ENCODE assay signal across 8 mouse cellular contexts in the genomic region with DNA sequence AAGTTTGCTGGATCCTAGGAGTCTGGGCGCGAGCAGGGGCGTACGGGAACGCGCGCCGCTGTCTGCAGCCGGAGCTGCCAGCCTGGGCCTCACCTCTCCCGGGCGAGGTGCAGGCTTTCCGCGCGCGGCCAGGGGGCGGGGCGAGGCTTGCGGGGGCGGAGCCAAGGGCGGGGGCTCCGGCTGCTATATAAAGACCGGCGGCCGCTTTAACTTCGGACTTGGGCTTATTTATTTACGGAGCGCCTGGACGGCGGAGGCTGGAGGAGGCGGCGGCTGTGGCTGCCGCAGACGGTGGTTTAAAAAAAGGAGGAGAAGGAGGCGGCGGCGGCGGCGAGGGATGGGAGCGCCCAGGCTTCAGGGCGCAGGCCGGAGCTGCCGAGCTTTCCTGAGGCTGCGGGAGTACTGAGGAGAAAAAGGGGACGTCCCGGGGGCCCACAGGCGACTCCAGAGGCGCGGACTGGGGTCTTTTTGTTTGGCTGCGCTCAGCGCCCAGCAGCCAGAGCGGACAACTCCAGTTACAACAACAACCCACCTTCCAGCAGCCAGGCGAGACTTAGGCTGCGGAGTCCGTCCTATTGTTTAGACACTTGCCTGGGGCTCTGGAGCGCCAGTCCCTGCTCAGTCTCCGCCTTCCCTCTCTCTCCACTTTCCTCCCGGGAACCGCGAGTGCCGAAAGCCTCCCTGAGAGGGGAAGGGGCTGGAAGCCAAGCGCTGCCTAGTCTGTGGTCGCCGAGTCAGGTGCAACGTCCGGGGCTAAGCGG. TPM values are rescaled to one million over a fixed set of nuclear protein-coding genes. Genes with fewer than 3 reads are reported as not detected.
DNase-seq lines count a peak whose midpoint lies in the region; ATAC-seq and TF ChIP-seq lines count a peak whose summit lies in the region.

Slit2 (plus strand) TSS at position 198 of the 761 bp plus-strand sequence.

- H3K27ac ChIP-seq in intestine, embryonic 16.5 days (ENCODE audit: low read length) = peak within 1 kb of the TSS; percentile 37
- H3K27ac ChIP-seq in limb, embryonic 10.5 days = peak within 1 kb of the TSS; percentile 89
- peak within 1 kb of the TSS; percentile 72 for H3K27ac ChIP-seq in midbrain, embryonic 11.5 days (ENCODE audit: low read depth, low read length)
- no peak within 1 kb of the TSS for H3K27ac ChIP-seq in small intestine, adult 2 months (ENCODE audit: insufficient read depth, low read depth, low read length)

- H3K9me3 ChIP-seq in intestine, embryonic 16.5 days (ENCODE audit: control insufficient read depth, low read length) = no peaks in the 10 kb centered on the region
- H3K9me3 ChIP-seq in limb, embryonic 10.5 days (replicated peaks) = no peaks in the 10 kb centered on the region
- H3K9me3 ChIP-seq in midbrain, embryonic 11.5 days (ENCODE audit: control insufficient read depth, low read length) = no peaks in the 10 kb centered on the region

- peak; percentile 95 for ATAC-seq in intestine, embryonic 16.5 days
- peak; percentile 88 for ATAC-seq in midbrain, embryonic 11.5 days (ENCODE audit: low FRiP score)
- ATAC-seq in erythroid progenitor cell, adult 5-6 weeks (replicated peaks; ENCODE audit: low FRiP score, poor library complexity, severe bottlenecking) = no peak

- DNase-seq in ZHBTc4 (ENCODE audit: low read depth, low spot score) = peak; percentile 91
- DNase-seq in embryo, embryonic 10.5 days (ENCODE audit: low spot score) = peak; percentile 86
- peak; percentile 67 to 81 for DNase-seq in gastrocnemius, postnatal 4 days (ENCODE audit: low spot score in 2 of 2)
- peak; percentile 96 for DNase-seq in limb, embryonic 10.5 days (ENCODE audit: low spot score)
- peak; percentile 99 for DNase-seq in midbrain, embryonic 11.5 days (ENCODE audit: low spot score, missing footprints)

- H3K27me3 ChIP-seq in intestine, embryonic 16.5 days (replicated peaks; ENCODE audit: control insufficient read depth, insufficient read depth, low read length) = peaks cover 24% of the 10 kb centered on the region
- H3K27me3 ChIP-seq in limb, embryonic 10.5 days (ENCODE audit: low read depth, poor library complexity, severe bottlenecking) = peaks cover 37% of the 10 kb centered on the region; the same call in 1 of the 2 replicates
- peaks cover 14% of the 10 kb centered on the region for H3K27me3 ChIP-seq in midbrain, embryonic 11.5 days (ENCODE audit: control insufficient read depth, insufficient read depth, low read length)
- peaks cover 35% of the 10 kb centered on the region for H3K27me3 ChIP-seq in small intestine, adult 2 months (ENCODE audit: control insufficient read depth, insufficient read depth, low read length)

- peak within 1 kb of the TSS; percentile 92 for H3K4me2 ChIP-seq in intestine, embryonic 16.5 days (ENCODE audit: low read depth, low read length)
- H3K4me2 ChIP-seq in midbrain, embryonic 11.5 days = peak within 1 kb of the TSS; percentile 72

- TF ChIP-seq CTCF in small intestine, adult 2 months (IDR thresholded peaks at IDR 0.05; ENCODE audit: extremely low read depth, insufficient read length, insufficient replicate concordance, low read depth, low read length) = 0 out of 2 replicates have a peak, but pooled peaks have one; percentile 1

- peak; percentile 68 for TF ChIP-seq POLR2A in small intestine, adult 2 months (IDR thresholded peaks at IDR 0.05; ENCODE audit: low read depth, low read length)

- peak within 1 kb of the TSS; percentile 73 for H3K9ac ChIP-seq in intestine, embryonic 16.5 days (ENCODE audit: low read depth, low read length)
- peak within 1 kb of the TSS; percentile 76 for H3K9ac ChIP-seq in midbrain, embryonic 11.5 days (ENCODE audit: low read length)

- WGBS in intestine, embryonic 16.5 days = under 1% methylated on average over 63 of the region's 66 CpGs
- under 1% methylated on average over 66 of the region's 66 CpGs for WGBS in limb, embryonic 10.5 days
- WGBS in midbrain, embryonic 11.5 days = 0% methylated on average over 64 of the region's 66 CpGs
- WGBS in small intestine, adult 2 months = under 1% methylated on average over 66 of the region's 66 CpGs

- H3K4me1 ChIP-seq in intestine, embryonic 16.5 days (ENCODE audit: control insufficient read depth, insufficient read depth, low read length) = peaks cover 17% of the 10 kb centered on the region
- H3K4me1 ChIP-seq in limb, embryonic 10.5 days = peaks cover 38% of the 10 kb centered on the region
- H3K4me1 ChIP-seq in midbrain, embryonic 11.5 days (ENCODE audit: control insufficient read depth, insufficient read depth, low read length) = peaks cover 21% of the 10 kb centered on the region
- H3K4me1 ChIP-seq in small intestine, adult 2 months (ENCODE audit: control insufficient read depth, insufficient read depth, insufficient read length, low read length) = peaks cover 16% of the 10 kb centered on the region

- H3K36me3 ChIP-seq in intestine, embryonic 16.5 days (ENCODE audit: control insufficient read depth, insufficient read depth, low read length) = no peaks in the 10 kb centered on the region
- H3K36me3 ChIP-seq in limb, embryonic 10.5 days = no peaks in the 10 kb centered on the region
- no peaks in the 10 kb centered on the region for H3K36me3 ChIP-seq in midbrain, embryonic 11.5 days (ENCODE audit: control insufficient read depth, insufficient read depth, low read length)
- H3K36me3 ChIP-seq in small intestine, adult 2 months (ENCODE audit: control insufficient read depth, insufficient read depth, low read length) = no peaks in the 10 kb centered on the region

- H3K4me3 ChIP-seq in intestine, embryonic 16.5 days (ENCODE audit: low read length) = peak within 1 kb of the TSS; percentile 68
- H3K4me3 ChIP-seq in limb, embryonic 10.5 days = peak within 1 kb of the TSS; percentile 71
- peak within 1 kb of the TSS; percentile 62 for H3K4me3 ChIP-seq in midbrain, embryonic 11.5 days (ENCODE audit: low read depth, low read length)
- H3K4me3 ChIP-seq in small intestine, adult 2 months (ENCODE audit: low read depth, low read length) = peak within 1 kb of the TSS; percentile 65

RNA-seq across cellular contexts. Expression of gene Slit2, which starts in this region (rescaled TPM):
- 1 to 10 TPM; 7.6 to 8.9 TPM for total RNA-seq in gastrocnemius, postnatal 4 days (2021)
- 11.6 TPM in 2 replicates for polyA plus RNA-seq in intestine, embryonic 16.5 days (2015; fragmentation: Nextera tagmentation; extraction: Ambion mirVana)
- 13.5 and 17.8 TPM in 2 replicates for polyA plus RNA-seq in limb, embryonic 10.5 days (2016; fragmentation: Nextera tagmentation; extraction: Ambion mirVana)
- polyA plus RNA-seq in midbrain, embryonic 11.5 days (2014; fragmentation: Nextera tagmentation; extraction: Ambion mirVana) = 34.5 and 38.9 TPM in 2 replicates
- polyA plus RNA-seq in small intestine, adult 2 months (2012; rRNA removed) = 1.5 and 2.2 TPM in 2 replicates
- not detected in 2 replicates for total RNA-seq in erythroid progenitor cell, adult 5-6 weeks (2015; ENCODE audit: low replicate concordance)
- 0.26 and 1.1 TPM in 2 replicates for total RNA-seq in erythroid progenitor cell, adult 5-6 weeks (2017; ENCODE audit: low replicate concordance)

Comparison
In these comparisons a context has a peak if more than half of its experiments do, and no peak if none do; other contexts are left out.
1. RNA of gene Slit2 (total RNA-seq): 7.6 to 8.9 TPM in gastrocnemius, postnatal 4 days; 0.26 to 1.1 TPM in erythroid progenitor cell, adult 5-6 weeks; every median in the first group is over 4 times any median in the second.
2. Peak in every context shown above with its lines, with median percentiles within 50 percentile points of each other: DNase-seq and H3K4me3 ChIP-seq.